Mouse (Mus musculus) 3T3-L1 (cell line): ENCODE measurements around the gene Ahcyl2.
A peak's percentile ranks its signal among the peaks of the same experiment; 100 is the strongest.

Experiments
- DNase-seq: peaks from one replicate; pipeline ENCODE4 v3.0.0-alpha.2; 2015; ENCODE audit warnings: low read depth, low spot score

Ahcyl2 gene

GRCm38 (mm10) chr6:29904281-29904680 is 136.5 kb downstream of the Ahcyl2 start:
- no peak for DNase-seq

- DNase-seq = no peak
Observed at GRCm38 (mm10) chr6:29910631-29911030, 142.8 kb downstream of the Ahcyl2 start.

- DNase-seq = no peak
Observed at GRCm38 (mm10) chr6:29913673-29914072, 145.9 kb downstream of the Ahcyl2 start.

GRCm38 (mm10) chr6:29914136-29914535 is 146.3 kb downstream of the Ahcyl2 start:
- DNase-seq = no peak

- DNase-seq = no peak
Observed at GRCm38 (mm10) chr6:29915836-29916235, 148.0 kb downstream of the Ahcyl2 start.

- peak; percentile 74 for DNase-seq
Observed at GRCm38 (mm10) chr6:29916530-29917382, 148.9 kb downstream of the Ahcyl2 start, which contains the start of gene Strip2. Strip2 (plus strand) TSS chr6:29917012.

GRCm38 (mm10) chr6:29917383-29917720 is 149.5 kb downstream of the Ahcyl2 start:
- no peak for DNase-seq

GRCm38 (mm10) chr6:29917947-29918346 is 150.1 kb downstream of the Ahcyl2 start:
- DNase-seq = no peak

GRCm38 (mm10) chr6:29923501-29923900 is 155.7 kb downstream of the Ahcyl2 start:
- no peak for DNase-seq

- DNase-seq = no peak
Observed at GRCm38 (mm10) chr6:29925594-29926219, 157.9 kb downstream of the Ahcyl2 start.

GRCm38 (mm10) chr6:29930087-29930486 is 162.3 kb downstream of the Ahcyl2 start:
- DNase-seq = no peak

- DNase-seq = no peak
Observed at GRCm38 (mm10) chr6:29930665-29931064, 162.9 kb downstream of the Ahcyl2 start.

GRCm38 (mm10) chr6:29931181-29931580 is 163.4 kb downstream of the Ahcyl2 start:
- no peak for DNase-seq

- no peak for DNase-seq
Observed at GRCm38 (mm10) chr6:29935741-29936140, 167.9 kb downstream of the Ahcyl2 start.

GRCm38 (mm10) chr6:29940428-29940827 is 172.6 kb downstream of the Ahcyl2 start:
- peak; percentile 84 for DNase-seq

GRCm38 (mm10) chr6:29941036-29941435 is 173.2 kb downstream of the Ahcyl2 start:
- peak; percentile 63 for DNase-seq

GRCm38 (mm10) chr6:29944465-29944864 is 176.7 kb downstream of the Ahcyl2 start:
- DNase-seq = no peak

GRCm38 (mm10) chr6:29946568-29946967 is 178.8 kb downstream of the Ahcyl2 start:
- DNase-seq = peak; percentile 55

GRCm38 (mm10) chr6:29947823-29948222 is 180.0 kb downstream of the Ahcyl2 start:
- no peak for DNase-seq

- no peak for DNase-seq
Observed at GRCm38 (mm10) chr6:29956749-29957148, 188.9 kb downstream of the Ahcyl2 start.

GRCm38 (mm10) chr6:29958669-29959068 is 190.9 kb downstream of the Ahcyl2 start:
- no peak for DNase-seq

- no peak for DNase-seq
Observed at GRCm38 (mm10) chr6:29961081-29961480, 193.3 kb downstream of the Ahcyl2 start.
